Mouse (Mus musculus) erythroblast, embryonic 14.5 days (primary cell): ENCODE measurements around the gene Art1.

Experiments
- GATA1 ChIP-seq: IDR thresholded peaks from 2 replicates; pipeline ENCODE4 v1.6.1; 2012; ENCODE audit warnings: low read length, inconsistent platforms, mixed read lengths
- TAL1 ChIP-seq: IDR thresholded peaks from 3 replicates; pipeline ENCODE4 v1.6.1; 2012; ENCODE audit warnings: low read length, inconsistent platforms, mixed read lengths

- TF ChIP-seq GATA1 (no peak), TAL1 (no peak)
These were observed 7.6 kb downstream of the Art1 start, which contains the start of gene Art5 for GRCm38 (mm10) chr7:102109171-102109570.
